Mouse (Mus musculus): ENCODE data around the gene Stk10. TPM values are rescaled to one million over a fixed set of nuclear protein-coding genes. Genes with fewer than 3 reads are reported as not detected.

Stk10 gene
- total RNA-seq, 4 experiments from 2014 or later: 7.4 to 9.9 (median 9.3) TPM

GRCm38 (mm10) chr11:32671480-32671879 lies 138.4 kb downstream of the Stk10 start:
- no peak for DNase-seq (ENCODE audit: low spot score in 2 of 2)

Other genes with a start within 250 kb of the Stk10 start
- 100 to 1,000 TPM; 209 to 396 (median 272) TPM for gene Hba-a1, start 249.8 kb upstream of the Stk10 start, total RNA-seq (2022)
- under 1 TPM in 2 of 4 experiments, not detected in 2; 0.72 to 0.78 TPM for gene Hbq1b, start 246.3 kb upstream of the Stk10 start, total RNA-seq (2022)
- 100 to 1,000 TPM; 161 to 321 (median 230) TPM for gene Hba-a2, start 236.8 kb upstream of the Stk10 start, total RNA-seq (2022)
- 1 to 10 TPM in 1 of 4 experiments, under 1 TPM in 2, not detected in 1; 0.67 to 1.9 (median 0.71) TPM for gene Hbq1a, start 233.2 kb upstream of the Stk10 start, total RNA-seq (2022)
- 10 to 100 TPM in 3 of 4 experiments, 1 to 10 TPM in 1; 9.1 to 12.6 (median 11.9) TPM for gene Sh3pxd2b, start 185.5 kb upstream of the Stk10 start, total RNA-seq (2022)
- gene Ubtd2, start 77.9 kb upstream of the Stk10 start, total RNA-seq (2022): 10 to 100 TPM; 34.5 to 39.8 (median 38.7) TPM
- 1 to 10 TPM; 1.2 to 1.8 (median 1.4) TPM for gene Efcab9, start 1.2 kb upstream of the Stk10 start, total RNA-seq (2022)
- gene Fbxw11, start 109.4 kb downstream of the Stk10 start, total RNA-seq (2022): 100 to 1,000 TPM; 109 to 129 (median 121) TPM

Measured in left cerebral cortex, adult 8-10 months (tissue).